Mouse (Mus musculus): ENCODE data around the gene Upf1.

Upf1 gene

DNA sequence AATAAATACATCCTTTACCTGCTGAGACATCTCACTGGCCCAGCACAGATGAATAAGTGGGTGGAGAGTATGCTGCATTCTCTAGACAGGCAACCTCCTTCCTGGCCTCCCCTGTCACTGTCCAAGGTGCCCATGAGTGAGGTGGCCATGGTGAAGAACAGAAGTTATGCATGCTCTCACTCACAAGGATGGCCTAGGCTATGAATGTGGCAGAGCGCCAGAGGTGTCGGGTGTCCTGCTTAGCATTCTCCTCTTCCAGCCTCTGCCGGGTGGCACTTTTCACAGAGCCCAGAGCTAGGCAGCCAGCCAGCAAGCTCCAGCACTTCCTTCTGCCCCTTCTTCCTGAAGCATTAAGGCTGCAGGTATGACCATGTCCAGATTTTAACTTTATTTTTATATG, 6.3 kb upstream of the Upf1 start:
- peak; percentile 48 for DNase-seq (ENCODE audit: low spot score)

DNA sequence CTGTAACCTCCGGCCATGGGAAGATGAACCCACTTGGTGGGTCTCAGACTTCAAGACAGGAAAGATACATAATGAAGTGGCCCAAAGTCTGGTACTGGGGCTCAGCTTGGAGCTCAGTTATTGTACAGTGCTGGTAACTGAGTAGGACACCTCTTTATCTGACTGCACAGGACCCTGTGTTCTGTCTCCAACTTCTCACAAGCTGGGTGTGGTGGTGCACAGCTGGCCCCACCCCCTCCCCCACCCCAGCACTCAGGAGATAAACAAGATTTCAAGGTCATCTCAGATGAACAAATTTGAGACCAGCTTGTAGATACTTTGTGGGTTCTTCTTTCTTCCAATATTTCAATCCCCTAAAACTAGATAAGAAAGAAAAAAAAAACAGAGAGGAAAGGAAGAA, 3.0 kb upstream of the Upf1 start:
- DNase-seq (ENCODE audit: low spot score): no peak

DNA sequence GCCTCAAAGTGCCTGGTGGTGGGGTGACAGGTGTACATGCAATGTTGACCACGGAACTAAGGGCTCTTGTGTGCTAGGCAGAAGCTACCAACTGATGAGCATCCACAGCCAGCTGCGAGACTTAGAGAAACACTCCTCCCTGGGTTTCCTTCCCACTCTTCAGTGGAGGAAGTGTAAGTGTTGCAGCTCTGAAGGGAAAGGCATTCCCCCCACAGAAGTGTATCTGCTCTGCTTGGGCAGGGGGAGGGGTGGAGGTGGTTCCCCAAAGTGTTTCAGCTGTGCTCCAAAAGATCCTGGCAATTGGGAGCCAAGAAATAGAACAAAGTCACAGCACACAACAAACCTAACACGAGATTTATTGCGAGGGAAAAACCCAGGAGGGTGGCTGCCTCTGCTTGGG, 926 bp upstream of the Upf1 start:
- DNase-seq (ENCODE audit: low spot score): no peak

DNA sequence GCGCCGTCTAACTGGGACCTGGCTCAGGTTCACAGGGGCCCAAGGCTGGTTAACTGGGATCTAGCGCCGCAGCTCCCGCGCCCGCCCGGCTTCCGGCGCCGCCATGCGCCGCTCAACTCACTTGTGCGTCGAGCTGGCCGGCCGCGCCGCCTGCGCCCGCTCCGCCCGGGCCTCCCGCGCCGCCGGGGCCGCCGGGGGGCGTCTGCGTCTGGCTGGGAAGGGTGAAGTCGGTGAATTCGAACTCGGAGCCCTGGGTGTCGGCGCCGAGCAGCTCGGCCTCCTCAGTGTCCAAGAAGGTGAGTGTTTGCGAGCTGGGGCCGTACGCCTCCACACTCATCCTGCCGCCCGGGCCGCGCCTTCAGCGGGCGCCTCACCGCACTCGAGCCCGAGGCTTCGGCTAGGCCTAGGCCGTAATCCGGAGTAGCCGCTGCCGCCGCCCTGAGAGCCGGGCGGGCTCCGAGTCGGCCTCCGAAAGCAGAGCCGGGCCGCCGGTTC, 374 bp downstream of the Upf1 start:
- DNase-seq (ENCODE audit: low spot score): peak; percentile 46

DNA sequence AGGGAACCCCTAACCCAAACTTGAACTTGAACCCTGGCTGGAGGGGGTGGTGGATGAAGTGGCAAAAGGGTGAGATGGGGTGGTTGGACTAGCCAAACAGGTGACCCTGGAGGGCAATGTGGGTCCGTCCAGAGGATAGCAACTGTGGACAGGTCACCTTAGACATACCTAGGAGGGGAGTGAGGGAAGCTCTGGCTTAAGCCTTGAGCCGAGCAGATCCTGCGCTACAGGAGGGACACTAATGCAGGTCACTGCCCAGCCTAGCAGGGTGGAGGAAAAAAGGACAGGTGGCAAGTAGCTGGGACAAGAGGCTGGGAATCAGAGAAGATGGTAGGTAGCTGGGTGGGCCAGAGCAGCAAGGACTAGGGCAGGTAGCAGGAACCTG, 1.1 kb downstream of the Upf1 start:
- DNase-seq (ENCODE audit: low spot score): no peak

DNA sequence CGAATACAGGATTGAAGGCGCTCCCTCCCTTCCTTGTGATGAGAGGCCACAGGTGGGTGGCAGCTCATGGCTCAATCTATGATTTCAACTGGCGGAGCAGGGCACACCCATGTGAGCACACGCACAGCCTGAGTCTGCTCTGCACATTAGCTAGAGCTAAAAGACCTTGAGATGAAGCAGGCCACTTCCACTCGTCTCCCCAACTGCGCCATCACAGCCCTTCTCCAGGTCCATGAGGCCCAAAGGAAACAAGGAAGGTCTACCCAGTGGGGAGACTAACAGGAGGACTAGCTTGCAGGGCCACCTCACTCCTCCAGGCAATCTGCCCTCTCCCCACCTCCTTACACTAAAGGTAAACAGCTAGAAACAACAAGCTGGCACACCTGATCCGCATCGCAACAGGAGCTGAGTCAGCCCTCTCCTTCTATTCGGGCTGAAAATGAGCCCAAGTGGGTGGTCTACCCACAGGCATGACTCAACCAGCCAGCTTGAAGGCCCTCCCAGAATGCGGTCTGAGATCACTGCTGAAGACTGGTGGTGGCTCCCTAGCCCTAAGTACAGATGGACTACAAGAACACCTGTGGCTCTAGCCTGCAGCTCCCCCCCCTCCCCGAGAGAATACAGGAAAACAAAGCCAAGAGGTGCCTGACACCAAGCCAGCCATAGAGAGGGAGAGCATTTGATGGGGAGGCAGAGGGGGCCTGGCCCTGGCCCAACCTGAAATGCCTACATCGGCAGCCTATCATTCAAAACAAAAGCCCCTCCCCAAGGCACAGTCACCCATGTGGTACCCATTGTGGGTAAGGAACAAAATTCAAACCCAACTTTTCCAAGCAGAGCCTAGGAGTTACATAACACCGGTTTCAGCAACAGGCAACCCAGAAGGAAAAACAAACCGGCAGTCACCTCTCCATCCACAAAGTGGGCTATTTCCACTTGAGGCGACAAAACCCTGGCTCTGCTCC, 1.8 kb downstream of the Upf1 start:
- DNase-seq (ENCODE audit: low spot score): peak; percentile 52

DNA sequence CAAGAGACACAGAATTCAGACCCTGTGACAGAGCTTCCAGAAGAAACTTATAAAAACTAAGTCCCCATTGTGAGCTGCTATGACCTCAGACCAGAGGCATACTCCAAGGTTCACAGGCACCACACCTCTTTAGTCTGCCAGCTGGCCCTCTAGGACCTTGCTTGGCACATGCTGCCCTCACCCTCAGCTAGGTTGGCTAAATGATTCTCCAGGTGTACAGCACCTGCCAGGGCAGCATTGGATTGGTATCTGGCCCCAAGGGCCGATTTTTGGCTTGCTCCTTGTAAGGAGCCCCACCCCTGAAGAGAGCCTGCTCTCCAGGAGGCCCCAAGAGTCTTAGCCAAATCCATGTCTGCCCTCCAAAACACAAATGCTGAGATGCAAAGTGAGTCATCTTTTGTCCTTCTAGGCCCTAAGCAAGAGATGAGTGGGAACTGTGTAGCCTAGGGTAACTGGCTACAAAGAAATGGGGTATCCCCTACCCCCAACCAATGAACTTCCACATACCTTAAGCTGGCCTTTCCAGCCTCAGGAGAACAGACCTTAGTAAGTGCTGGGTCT, 5.1 kb downstream of the Upf1 start:
- DNase-seq (ENCODE audit: low spot score): no peak

DNA sequence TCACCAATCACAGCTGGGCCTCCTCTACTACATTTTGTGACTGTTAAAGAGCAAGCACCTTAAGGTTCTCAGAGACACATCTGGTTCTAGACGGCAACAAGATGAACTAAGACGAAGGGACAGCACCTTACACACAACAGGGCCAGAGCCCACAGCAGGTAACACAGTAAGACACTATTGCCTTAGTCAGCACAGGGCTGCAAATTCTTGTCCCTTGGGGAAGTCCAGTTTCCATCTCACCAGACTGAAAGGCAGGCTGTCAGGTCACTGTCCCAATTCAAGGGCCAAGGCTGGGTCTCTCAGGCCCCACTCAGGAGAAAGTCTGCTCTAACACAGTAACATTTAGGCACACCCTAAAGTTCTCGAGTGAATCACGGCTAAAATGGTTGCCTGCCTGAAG, 5.6 kb downstream of the Upf1 start:
- no peak for DNase-seq (ENCODE audit: low spot score)

DNA sequence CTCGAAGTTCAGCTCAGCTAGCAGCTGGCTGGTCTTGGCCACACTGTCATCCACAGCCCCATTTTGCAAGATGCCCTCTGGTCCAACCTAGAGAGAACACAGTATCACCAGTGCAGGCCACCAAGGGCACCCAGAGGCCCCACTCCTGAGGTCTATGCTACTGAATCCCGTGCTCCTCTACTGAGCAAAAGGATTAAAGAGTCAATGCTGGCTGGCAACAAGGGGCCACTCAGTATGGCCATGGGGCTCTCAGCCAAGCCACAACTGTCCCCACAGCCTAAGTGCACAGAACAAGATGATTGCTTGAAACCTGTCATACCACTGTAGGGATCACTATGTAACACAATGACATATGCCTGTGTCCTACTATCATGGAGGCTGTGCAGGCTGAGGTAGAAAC, 8.8 kb downstream of the Upf1 start:
- DNase-seq (ENCODE audit: low spot score): no peak

DNA sequence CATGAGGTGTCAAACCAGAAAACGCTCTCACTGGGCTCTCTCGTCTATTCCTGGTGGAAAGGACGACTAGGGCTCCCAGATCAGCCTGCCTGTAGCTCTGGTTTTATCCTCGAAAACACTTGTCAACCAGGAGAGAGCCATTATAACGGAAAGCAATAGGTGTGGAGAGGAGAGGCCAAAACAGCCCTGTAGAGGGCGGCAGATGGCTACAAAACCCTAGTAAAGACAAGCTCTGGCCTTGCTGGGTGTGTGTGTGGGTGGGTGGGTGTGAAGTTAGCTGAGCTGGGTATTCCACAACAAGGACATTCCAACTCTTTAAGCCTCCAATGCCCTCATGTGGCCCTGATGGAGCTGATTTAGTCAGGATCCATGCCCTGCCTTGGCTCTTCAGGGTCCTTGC, 9.4 kb downstream of the Upf1 start:
- no peak for DNase-seq (ENCODE audit: low spot score)

DNA sequence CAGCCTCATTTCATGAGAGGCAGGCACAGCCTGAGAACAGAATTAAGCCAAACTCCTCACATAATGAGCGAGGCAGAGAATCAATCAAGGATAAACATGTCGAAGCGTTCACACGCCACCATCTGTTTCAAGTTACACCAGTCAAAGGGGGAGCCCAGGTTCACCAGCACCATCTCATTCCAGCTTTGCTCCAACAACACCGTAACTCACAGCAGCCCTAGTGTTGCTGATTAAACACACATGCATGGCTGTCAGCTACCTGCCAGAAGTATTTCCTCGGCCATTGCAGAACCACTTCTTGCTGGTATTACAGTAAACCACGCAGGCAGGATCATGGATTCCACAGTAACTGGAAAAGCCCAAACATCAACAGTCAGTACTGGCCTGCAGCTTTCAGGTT, 10.0 kb downstream of the Upf1 start:
- no peak for DNase-seq (ENCODE audit: low spot score)

DNA sequence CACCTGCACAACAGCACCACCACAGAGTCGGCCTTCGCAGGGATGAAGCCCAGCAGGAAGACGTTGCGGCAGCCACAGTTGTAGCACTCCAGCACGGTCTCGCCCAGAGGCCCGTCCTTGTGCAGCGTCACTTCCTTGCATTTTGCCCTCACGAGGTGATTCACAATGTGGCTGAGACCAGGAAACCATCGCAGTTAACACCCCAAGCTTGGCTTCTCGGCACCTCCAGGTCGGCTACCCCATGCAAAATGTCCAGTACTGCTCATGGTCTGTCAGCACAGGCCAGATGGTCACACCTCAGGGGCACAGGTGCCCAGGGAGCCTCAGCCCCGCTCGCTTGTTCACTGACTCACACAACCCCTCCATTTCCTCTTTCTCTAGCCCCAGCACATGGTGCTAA, 11.1 kb downstream of the Upf1 start:
- DNase-seq (ENCODE audit: low spot score): no peak

DNA sequence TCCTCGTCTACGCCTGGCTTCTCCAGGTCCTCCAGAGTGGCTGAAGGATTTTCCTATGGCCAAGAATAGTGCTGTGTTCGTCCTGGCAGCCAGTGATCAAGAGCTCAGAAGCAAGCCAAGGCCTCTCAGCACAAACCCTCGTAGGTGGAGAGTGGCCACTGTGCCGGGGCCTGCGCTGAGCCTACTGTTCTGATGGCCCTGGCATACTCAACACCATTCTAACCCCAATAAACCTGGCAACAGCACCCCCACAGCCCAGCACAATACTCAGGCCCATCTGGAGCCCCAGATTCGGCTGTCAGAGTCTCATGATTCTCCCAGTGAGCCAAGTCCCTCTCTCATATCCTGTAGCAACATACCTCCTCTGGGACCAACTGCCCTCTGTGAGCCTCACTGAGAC, 12.4 kb downstream of the Upf1 start:
- no peak for DNase-seq (ENCODE audit: low spot score)

DNA sequence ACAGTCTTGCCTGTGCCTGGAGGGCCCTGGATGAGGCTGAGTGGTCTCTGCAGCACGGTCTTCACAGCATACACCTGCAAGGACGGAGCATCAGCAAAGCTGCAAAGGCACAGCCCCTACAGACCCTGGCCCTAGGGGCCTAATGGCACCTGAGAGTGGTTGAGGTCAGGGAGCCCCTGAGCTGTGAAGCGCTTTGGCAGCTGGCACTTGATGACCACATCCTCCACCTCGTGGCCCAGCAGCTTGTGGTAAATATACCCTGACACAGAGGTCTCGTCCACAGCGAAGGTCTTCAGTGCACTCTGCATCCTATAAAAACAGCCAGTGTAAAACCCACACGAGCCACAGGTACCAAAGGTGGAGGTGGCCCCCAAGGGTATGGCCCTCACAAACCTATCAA, 14.1 kb downstream of the Upf1 start:
- DNase-seq (ENCODE audit: low spot score): no peak

DNA sequence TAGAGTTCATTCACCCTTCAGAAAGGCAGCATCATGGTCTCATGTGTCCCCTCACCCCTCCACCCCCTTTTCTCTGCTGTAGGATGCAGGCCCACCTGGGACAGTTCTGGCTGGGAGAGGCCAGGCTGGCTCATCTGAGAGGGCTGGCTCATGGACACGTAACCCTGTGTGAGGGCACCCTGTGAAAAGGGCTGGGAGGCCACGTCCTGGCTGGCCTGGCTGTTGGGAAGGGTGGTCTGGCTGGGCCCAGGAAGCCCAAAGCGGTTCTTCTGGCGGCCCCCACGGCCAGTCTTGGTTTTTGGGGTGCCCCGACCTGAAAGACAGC, 20.2 kb downstream of the Upf1 start:
- DNase-seq (ENCODE audit: low spot score): no peak

DNA sequence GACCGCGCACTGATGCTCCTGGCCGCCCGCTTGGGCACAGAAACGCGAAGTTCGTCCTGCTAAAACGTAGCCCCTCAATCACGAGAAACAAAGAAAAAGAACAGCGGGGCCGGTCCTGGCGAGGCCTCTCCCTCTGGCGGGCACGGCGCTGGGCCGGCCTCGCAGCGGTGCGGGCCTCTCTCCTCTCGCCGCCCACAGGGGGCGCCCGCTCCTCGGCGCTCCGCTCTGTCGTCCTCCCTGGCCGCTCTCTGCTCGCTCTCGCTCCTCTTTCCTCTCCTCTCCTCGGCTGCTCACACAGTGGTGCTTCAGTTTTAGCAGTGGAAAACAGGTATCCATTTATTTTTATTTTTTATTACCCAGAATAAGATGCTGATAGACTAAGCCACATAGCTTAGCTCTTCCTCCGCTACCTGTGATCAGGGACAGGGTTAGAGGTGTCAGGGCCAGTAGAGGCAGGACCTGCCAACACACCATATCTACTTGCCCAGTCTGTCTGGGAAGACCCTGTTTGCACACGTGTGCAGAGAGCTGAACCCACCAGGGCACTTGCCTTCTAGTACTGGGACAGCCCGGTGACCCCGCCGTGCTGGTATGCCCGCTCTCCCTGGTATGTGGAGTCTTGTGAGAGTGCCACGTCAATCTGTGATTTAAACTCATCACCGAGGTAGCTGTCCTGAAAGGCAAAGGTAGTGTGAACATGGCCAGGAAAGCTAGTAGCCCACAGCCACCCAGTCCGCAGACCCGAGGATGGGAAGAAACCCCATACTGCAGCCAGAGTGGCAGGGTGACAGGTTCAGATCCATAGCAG, 20.8 kb downstream of the Upf1 start:
- peak; percentile 73 for DNase-seq (ENCODE audit: low spot score)

DNA sequence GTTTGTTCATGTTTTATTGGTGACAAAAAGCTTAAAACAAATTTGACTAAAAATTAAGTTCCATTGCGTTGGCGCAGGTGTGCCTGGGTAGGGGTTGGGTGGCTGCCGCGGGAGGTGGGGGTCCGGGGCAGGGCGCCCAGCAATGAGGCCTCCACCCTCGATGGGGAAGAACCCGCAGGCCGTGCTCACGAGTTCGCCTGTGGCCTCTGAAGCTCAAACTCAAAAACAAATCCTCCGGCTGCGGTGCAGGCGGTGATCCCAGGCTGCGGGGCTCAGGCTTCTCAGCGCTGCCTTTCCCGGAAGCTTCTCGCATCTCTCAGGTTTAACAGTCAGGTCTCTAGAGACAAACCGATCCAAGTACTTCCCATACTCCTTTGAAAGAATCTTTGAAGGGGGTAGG, 21.6 kb downstream of the Upf1 start:
- DNase-seq (ENCODE audit: low spot score): no peak

DNA sequence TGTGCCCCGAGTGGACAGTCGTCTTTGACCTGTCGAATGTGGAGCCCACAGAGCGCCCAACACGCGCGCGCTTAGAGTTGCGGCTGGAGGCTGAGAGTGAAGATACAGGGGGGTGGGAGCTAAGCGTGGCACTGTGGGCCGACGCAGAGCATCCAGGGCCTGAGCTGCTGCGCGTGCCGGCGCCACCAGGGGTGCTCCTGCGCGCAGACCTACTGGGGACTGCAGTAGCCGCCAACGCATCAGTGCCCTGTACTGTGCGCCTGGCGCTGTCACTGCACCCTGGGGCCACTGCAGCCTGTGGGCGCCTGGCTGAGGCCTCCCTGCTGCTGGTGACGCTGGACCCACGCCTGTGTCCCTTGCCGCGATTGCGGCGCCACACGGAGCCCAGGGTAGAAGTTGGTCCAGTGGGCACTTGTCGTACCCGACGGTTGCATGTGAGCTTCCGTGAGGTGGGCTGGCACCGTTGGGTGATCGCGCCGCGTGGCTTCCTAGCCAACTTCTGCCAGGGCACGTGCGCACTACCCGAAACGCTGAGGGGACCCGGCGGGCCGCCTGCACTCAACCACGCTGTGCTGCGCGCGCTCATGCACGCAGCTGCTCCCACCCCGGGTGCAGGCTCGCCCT, 22.2 kb downstream of the Upf1 start:
- no peak for DNase-seq (ENCODE audit: low spot score)

DNA sequence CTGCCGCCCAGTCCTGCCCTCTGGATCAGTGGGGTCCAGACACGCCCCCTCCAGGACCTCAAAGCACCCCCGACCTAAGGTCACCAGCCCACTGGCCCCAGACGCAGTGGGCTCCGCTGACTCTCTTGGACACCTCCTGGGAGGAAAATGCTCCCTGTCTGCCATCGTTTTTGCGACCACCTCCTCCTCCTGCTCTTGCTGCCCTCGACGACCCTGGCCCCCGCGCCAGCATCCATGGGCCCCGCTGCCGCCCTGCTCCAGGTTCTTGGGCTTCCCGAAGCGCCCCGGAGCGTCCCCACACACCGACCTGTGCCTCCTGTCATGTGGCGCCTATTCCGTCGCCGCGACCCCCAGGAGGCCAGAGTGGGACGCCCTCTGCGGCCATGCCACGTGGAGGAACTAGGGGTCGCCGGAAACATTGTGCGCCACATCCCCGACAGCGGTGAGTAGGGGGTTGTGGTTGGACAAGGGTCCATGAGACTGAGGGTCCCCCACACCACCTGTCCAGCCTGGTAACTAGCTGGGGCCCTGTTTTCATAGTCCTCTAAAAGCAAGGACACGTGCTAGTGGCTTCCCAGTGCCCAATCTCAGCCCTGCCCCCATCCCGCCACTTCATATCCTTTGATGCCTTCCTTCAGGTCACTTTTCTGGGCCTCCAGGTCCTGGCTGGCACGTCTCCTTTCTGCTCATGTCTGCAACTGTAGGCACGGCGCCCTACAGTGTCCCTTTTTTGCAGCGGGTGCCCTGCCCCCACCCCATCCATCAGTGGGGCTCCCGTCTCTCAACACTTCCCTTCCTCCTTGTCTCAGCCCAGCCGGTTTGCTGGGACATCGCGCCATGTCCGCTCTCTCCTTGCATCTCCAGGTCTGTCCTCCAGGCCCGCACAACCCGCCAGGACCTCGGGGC, 23.0 kb downstream of the Upf1 start:
- DNase-seq (ENCODE audit: low spot score): no peak

DNA sequence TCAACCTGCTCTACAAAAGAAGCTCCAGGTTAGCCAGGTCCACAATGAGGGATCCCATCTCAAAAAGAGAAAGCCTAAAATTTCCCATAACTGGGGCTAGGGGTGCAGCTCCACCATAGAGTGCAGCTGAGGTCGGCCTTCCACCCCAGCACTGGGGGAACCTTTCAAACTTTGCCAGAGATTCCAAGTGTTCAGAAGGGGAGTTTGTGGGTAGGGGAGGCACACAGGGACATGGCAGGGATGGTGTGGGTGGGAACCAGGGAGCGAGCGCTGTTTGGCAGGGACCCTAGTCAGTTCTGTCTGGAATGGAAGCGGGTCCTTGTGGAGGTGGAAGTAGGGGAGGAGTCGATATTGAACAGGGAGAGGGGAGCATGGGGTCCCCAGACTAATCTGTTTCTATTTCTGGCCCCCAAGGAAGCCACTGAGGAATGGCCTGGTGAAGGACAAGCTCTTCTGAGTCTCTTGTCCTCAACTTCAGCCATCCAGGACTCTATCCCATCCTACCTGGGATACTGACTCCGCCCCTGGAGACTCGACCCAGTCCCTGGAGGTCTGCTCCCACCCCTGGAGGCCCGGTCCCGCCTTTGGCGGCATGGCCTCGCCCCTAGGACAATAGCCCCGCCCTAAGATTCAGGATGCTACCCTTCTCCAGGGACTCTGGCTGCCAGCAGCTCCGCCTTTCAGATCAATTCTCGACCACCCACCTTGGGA, 23.8 kb downstream of the Upf1 start, which contains the start of gene Gdf1:
Gdf1 (plus strand) TSS at position 694 of the 711 bp plus-strand sequence.
- DNase-seq (ENCODE audit: low spot score): no peak

DNA sequence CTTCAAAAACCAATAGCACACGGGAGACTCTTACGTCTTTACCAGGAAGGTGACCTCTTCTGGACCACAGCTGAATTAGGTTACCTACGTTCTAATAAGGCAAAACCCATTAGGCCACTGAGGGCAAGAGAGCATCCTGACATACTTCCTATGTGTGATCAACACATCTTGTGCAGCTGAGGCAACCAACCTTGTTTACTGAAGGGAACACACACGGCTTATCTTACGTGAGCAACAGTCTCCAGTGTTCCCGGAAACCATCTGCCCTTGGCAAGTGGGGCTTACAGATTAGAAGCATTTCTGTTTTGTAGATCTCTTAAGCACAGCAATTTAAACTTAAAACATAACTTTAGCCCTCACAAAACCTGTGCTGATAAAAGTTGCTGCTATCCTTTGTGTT, 25.6 kb downstream of the Upf1 start:
- no peak for DNase-seq (ENCODE audit: low spot score)
